Mouse (Mus musculus) testis, adult 2 months (tissue): Measurements from ENCODE around the gene Abcc2.
A peak's percentile ranks its signal among the peaks of the same experiment; 100 is the strongest.

Experiments used
- CTCF ChIP-seq: fragments of 200-500 bp; IDR thresholded peaks from 2 replicates; pipeline ENCODE4 v1.5.1; 2012; ENCODE audit warnings: low read depth, mild to moderate bottlenecking, inconsistent platforms, low read length, moderate library complexity; ENCODE audit not compliant: control insufficient read depth, insufficient read depth, insufficient replicate concordance
- POLR2A ChIP-seq: fragments of 200-500 bp; IDR thresholded peaks from 2 replicates; pipeline ENCODE4 v1.6.1; 2012; ENCODE audit warnings: low read depth, mild to moderate bottlenecking, inconsistent platforms, low read length, moderate library complexity; ENCODE audit not compliant: control insufficient read depth

- TF ChIP-seq CTCF, result 0 out of 2 replicates have a peak, but pooled peaks have one; percentile 4
- no peak for TF ChIP-seq POLR2A
These were observed 71.0 kb downstream of the Abcc2 start for GRCm38 (mm10) chr19:43852837-43853545.
